Mouse (Mus musculus): ENCODE results near the gene Gm20388.

The Gm20388 gene

DNA sequence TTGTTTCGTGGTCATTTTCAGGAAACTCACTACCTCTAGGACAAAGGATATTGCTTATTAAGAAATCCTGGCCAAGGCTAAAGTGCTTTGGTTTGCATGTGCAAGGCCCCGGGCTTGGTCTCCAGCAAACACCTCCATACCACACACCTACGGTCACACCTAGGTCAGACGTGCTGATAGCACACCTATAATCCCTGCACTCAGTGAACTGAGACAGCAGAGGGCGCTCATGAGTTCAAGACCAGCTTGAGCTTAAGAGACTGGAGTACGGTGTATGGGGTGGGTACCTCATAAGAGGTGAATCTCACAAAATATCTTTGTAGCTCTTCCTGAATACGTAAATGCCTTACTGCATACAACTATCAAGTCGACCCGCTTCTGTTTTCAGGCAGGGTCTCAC, 3924.8 kb downstream of the Gm20388 start:
- DNase-seq = peak; percentile 71

DNA sequence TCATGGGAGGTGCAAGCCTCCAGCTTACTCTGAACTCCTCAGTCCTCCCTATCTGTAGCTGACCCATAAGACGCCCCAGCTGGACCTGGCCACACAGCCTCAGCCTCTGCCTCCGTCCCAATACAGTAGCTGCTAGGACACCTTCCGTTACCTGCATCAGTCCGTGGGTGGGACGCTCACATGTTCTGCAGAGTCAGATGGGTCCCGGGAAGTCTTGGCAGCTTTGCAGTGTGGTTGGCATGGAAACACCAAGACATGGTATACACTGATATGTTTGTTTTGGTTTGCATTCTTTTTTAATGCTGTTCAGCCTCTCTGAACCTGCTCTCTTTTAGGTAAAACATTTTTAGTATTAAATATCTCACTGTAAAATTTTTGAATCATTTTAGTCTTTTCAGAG, 3925.7 kb downstream of the Gm20388 start:
- no peak for DNase-seq

DNA sequence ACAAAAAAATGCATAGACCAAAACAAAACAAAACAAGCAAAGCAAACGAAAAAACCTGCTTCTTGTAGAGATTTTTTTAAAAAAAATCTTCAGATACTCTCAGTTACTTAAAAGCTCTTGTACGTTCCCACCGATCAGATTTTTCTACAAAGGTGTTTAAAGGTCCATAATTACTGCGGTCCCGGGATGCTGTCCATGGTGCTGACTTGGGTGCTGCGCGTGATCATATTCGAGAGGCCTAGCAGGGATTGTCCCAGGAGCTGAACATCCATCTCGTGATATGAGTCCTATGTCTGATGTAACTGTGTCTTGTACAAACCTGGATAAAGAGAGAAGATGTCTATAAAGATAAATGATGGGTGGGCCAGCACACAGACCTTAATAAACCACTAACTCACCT, 3927.9 kb downstream of the Gm20388 start:
- peak; percentile 28 for DNase-seq

DNA sequence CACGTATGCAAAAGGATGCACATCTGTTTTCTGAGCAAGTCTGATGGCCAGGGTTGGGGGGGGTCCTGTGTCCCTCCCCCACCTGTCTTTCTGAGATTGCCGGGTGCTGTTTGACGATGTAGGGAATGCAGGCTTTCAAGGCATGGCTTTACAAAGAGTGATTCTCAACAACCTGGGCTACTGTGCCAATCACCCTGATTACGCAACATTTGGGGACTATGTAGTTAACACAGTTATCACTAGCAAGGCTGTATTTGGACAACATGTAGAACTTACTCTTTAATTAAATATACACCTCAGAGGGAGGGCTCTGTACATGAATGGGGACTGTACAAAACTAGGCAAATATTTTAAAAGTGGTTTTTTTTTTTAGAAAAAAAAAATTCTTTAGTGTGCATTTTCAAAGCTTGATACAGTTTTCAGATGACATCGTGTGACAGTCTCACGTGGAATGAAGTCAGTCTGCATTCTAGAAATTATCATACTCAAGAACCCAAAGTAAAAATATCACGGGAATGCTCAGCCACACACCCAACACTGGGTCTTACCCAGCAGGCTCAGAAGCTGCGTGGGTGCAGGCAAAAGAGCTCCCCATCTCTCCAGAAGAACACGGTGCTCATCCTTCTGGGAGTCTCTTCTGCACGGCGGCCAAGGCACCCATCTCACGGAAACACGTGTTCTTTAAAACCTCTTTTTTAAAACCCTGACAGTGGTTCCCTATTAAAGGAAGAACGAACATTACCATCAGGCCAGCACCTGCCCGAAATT, 3930.1 kb downstream of the Gm20388 start:
- DNase-seq = no peak

DNA sequence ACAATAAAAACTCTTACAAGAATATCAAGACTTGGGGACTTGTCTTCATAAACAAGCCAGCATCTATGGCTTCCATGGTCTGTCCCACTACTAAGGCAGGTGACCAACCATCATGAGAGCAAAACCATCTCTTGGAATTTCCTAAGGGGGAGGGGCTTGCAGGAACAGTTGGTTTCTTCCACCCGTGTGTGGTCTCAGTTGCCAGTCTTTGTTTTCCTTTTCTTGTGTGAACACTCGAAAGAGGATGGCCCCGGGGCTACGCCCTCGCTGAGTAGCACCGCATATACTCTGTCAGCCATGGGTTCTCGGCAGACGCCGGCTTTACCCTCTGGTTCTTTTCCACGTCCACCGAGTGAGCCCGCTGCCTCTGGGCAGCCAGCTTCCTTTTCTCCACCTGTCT, 3931.4 kb downstream of the Gm20388 start:
- DNase-seq = no peak

DNA sequence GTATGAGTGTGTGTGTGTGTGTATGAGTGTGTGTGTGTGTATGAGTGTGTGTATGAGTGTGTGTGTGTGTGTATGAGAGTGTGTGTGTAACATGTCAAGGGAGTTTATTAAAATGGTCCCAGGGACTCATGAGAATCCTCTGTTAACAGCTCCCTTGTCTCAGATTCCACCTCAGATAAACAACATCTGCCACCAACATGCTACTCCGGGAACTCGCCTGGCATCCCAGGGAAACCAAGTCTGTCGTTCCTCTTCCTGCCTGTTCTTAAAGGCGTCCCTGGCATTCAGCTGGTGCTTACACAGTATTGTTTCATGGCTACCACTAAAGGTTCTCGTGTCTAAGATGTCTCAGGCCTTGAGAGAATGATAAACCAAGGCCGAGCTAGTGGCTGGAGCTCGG, 3933.7 kb downstream of the Gm20388 start:
- DNase-seq = no peak

DNA sequence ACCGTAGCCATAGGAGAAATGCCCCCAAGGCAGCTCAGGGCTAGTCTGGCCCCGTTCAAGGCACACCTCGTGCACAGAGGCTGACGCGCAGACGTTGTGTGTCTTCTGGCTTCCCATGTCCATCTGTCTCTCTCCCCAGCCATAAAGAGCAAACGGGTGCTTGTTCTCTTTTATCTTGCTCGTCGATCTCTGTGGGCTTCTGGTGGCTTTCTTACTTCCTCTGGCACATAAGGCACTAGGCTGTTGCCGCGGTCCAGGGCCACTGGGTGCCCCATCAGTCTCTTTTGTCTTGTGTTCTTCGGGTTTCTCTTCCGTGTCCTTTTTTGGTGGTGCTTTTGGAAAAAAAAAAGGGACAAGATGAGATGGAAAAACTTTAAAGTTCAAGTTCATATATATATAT, 3934.5 kb downstream of the Gm20388 start:
- DNase-seq = no peak

DNA sequence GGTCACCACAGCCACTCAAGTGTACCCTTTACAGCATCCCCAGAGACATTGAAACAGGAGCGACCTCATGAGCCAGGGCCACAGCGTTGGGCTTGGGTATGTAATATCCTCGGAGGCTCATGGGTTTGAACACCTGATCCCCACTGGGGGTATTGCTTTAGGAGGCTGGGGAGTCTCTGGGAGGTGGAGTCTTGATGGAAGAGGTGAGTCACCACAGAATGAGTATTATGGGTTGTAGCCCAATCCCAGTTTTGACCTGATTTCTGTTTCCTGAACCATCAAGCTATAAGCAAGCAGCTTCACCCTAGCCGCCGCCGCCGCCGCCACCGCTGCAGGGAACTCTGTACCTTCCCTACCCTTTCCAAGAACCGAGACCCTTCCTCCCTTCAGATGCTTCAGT, 3935.3 kb downstream of the Gm20388 start:
- DNase-seq = no peak

DNA sequence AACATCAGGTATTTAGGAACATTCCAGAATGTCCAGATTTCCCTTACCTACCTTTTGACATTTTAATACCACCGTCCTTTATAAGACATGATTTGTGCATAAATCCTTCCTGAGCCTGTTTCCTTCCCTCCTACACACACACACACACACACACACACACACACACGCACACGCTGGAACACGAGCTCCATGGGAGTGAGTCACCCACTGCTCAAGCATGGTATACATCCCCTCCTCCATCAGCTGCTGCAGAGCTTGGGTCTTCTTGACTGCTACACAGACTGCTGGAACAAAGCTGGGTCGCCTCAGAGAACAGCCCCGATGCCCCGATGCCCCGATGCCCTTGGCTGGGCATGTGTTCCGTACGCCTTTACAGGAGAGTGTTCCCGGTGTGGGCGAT, 3935.9 kb downstream of the Gm20388 start:
- no peak for DNase-seq

DNA sequence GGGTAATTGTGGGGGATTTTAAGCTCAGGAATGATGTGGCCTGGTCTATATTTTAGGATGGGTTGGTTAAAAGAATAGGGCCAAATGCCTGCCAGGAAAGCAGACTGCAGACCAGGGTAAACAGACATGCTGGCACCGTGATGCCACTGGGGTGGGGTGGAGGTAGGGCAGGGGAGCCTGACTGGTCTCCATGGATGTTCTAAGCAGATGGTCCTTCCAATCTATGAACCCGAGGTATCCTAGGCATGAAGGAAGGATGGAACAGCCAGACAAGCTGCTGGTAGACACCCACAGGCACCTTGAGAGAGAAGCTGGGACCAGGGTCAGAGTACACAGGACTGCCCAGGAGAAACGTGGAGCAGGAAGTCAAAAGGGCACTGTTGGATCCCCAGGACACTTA, 3936.9 kb downstream of the Gm20388 start:
- DNase-seq = no peak

DNA sequence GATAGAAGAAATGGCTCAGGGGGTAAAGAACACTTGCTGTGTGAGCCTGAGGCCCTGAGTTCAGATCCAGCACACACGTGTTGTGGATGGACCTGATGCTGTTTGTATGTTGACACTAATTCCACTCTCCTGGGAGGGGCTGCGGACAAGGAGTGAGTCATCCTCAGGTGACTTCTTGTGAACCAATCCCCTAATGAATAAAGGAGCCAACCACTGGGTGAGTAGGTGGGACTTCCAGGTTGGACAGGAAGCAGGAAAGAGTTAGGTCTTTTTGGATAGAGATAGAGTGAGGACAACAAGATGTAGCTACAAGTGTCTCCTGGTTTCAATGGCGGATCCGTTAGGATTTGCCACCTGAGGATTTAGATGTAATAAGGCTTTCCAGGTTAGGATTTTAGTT, 3938.7 kb downstream of the Gm20388 start:
- no peak for DNase-seq

DNA sequence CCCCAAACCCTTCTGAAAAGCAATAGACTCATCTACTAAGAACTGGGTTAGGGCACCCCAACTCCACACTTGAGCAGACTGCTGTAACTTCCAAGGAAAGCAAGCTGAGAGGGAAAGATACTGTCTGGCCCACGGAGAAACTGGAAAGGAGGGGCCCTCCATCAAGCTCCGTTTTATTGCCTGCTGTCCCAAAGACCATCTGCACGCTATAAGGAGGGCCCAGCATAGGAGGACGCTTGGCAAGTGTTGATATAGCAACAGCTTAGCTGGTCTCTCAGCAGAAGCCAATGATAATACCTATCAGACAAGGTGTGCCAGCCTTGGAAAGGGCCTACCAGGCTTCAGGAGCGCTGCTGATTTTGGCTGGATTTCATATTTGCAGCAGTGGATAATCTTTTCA, 3940.9 kb downstream of the Gm20388 start:
- DNase-seq = no peak

DNA sequence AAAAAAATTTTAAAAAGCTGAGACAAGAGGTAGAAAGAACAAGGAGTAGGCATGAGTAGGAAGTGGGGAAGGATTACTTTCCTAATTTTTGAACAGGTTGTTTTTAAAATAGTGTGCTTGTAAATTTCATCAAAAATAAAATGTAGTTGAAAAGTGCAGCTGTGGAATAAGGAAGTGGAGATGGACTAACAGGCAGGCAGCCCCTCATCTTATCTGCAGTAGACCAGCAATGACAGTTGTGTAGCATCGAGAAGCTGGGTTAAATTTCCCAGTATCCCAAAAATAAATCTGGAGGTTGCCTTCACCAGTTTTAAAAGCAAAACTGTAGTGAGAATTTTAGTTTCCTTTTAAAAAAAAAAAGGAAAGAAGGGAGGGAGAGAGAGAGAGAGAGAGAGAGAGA, 3943.6 kb downstream of the Gm20388 start:
- no peak for DNase-seq

DNA sequence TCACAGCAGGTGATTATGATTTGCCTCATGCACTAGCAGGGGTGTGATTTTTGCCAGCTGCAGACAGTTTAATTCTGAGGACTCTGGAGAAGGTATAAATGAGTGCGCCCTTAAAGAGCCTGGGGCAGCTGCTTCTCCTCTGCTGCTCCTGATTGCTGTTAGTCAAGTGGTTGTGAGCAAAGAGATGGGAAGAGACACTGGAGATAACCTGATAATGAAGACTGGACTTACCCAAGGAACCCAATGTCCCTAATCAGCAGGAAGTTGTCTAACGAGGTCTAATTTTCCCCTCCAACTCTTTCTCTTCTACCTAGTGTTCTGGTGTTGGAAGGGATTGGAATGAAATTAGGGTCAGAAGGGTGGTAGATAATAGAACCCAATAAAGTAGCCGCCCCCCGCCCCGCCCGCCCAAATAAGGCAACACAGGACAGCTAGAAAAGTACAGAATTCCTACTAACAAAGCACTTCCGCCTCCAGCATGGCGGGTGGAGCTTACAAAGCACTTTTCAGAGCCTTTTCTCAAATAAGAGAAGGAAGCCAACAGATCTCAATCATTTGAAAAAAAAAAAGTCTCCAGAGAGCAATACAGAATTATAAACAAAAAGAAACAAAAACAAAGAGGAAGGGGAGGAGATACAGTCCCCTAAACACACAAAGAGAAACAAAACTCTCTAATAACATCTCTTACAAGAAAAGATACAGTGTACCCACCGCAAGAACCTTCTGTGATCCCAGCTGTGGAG, 3944.3 kb downstream of the Gm20388 start:
- no peak for DNase-seq

DNA sequence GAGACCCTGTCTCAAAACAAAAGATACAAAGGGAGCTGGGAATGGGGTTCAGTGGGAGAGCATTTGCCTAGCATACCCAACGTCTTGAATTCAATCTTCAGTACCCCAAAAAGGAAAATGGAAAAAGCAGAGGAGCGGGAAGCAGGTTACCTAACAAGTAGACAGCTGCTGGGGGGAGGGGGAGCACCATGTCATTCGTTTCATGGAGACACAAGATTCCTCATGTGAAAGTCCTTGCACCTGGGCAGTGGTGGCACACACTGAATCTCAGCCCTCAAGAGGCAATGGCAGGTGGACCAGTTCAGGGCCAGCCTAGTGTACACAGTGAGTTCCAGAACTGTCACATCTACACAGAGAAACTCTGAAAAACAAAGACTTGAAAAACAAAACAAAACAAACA, 3946.7 kb downstream of the Gm20388 start:
- DNase-seq = no peak

DNA sequence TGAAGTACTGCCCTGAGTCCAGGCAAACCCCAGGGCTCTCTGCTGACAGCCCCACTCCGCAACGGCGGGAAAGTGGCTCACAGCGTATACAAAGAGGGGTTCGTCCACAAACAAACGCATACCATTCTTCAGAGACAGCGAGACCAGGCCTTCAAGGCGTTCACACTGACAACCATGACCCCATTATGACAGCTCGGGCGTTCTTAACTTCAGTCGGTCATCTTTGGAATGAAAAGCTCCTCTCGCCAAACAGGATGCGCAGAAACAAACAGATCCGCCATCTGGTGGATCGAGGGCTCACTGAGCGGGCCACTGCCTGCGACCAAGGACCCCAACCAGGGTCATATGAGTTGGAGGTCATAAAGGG, 3947.9 kb downstream of the Gm20388 start:
- DNase-seq = peak; percentile 7

DNA sequence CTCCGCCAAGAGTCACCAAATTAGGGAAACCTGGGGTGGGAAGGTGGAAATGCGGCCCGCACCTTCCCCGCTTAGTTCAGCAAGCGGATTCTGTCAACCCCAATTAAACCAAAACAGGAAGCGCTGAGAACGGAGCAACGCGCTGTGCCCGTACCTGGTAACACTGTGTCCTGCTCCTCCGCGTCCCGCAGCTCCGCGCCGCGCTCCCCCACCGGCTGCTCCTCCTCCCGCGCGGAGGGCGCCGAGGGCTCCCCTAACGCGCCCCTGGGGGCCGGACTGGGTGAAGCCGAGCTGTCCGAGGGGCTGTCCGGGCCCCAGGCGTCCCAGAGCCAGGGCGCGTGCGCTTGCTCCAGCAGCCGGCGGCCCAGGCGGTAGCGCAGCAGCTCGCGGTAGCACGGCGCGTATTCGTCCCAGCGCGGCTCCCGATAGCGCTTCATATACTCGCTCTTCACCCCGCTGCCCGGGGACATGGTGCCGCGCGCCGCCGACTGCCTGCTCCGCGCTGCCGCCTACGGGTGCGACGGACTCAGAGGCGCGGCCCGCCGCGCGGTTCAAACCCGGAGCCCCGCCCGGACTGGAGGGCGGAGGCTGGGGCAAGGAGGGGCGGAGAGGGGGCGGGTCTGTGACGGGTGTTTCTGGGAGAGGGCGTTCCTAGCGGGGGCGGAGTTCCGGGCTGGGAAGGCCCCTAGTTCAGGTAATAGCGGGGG, 3948.5 kb downstream of the Gm20388 start:
- peak; percentile 92 for DNase-seq

DNA sequence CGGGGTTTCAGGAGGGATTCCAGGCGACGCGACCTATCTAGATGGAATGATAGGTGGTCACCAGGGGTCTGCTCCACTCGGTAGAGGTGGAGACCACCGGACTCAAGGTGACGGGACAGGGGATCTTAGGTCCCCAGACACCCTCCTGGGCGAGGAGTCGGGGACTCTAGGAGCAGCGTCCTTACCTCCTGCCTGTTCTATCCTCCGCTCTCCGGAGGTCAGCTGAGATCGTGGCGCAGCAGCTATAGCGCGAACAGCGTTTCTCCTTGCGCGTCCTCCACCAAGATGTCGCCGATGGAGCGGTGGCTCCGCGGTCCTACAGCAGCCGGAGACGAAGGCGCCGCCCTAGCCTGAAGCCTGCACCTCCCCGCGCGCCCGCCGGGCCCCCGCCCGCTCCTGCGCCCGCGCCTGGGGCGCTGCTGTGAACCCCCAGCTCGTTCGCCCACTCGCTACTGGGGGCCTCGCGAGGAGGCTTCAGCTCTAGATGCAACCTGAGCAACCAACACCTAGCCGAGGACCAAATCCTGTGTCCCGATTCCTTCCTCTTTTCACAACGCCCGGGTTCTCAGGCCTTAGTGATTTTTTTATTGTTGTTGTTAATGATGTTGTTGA, 3949.1 kb downstream of the Gm20388 start, which contains the start of gene Ccsap:
TSS of gene Ccsap (minus strand) at position 562 of the 612 bp plus-strand sequence.
- peak; percentile 41 for DNase-seq

DNA sequence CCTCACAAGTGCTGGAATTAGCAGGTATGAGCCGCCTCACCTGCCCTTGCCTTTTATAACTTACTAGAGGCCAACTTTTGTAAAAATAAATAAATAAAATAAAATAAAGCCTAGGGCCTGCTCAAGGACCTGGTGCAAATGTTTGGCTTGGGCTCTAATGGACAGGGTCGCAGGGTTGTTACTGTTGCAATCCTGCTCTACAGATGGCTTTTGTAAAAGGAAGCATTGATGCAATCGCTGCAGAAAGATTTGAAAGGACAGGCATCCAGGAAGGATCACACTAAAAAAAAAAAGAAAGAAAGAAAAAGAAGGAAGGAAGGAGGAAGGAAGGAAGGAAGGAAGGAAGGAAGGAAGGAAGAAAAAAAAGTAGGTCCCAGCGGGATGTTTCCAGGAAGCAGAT, 3949.7 kb downstream of the Gm20388 start:
- no peak for DNase-seq

DNA sequence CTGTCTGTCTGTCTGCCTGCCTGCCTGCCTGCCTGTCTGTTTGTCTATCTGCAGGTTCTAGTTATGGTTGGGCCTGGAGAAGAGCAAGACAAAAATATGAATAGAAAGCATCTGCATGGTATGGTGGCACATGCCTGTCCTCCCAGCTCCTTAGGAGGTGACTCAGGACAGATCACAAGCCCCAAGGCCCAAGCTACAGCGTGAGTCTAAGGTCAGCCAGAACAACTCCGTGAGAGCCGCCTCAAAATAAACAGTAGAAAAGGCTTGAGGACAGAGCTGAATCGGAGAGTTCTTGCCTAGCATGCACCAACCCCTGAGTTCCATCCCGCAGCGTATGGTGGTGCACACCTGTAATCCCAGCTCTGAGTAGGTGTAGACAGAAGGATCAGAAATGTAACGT, 3955.1 kb downstream of the Gm20388 start:
- no peak for DNase-seq

DNA sequence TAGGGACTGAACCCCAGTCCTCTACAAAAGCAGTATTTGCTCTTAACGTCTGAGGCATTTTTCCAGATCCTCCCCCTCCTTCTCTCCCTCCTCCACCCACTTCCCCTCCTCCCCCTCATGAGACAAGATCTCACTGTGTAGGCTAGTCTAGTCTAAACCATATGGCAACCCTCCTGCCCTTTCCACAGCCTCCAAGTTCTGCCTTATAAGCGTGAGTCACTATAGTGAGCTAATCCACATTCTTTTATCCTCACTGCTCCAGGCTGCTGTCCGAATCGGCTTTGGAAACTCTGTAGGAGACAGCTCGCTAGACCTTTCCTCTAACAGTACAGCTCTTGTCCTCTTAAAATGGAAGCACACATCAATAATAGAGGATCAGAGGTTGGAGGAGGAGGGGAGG, 3956.3 kb downstream of the Gm20388 start:
- no peak for DNase-seq

DNA sequence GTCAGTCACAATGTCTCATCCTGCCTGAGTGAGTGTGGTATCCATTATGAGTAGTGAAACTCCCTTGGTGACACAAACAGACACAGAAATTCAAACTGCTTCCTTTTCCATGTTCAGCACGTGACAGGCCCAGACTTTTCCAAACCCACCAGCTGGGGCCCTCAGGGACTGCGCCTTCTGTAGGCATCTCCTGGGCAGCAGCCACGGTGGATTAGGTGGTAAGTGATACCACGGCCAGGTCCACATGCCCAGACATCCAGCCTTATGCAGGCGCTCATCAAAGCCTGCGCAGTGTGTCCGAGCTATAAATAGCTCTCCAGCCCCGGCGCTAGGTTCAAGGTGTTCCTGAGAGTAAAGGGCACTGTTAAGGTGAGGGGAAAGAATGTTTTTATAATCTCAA, 3961.4 kb downstream of the Gm20388 start:
- no peak for DNase-seq

DNA sequence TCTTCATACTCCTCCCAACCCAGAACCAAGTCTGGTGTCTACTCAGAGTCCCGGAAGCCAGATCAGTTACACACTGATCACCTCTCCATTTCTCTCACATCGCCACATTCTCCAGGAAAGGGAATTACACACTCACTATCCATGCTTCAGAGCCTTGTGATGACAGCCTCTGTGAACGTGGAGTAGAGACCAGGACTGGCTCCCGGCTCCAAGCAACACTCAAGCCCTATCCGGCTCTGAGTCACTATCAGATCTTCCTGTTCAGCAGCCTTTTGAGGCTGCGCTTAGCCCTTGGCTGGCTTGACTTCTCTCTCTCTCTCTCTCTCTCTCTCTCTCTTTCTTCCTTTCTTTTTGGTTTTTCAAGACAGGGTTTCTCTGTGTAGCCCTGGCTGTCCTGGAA, 3962.7 kb downstream of the Gm20388 start:
- no peak for DNase-seq

DNA sequence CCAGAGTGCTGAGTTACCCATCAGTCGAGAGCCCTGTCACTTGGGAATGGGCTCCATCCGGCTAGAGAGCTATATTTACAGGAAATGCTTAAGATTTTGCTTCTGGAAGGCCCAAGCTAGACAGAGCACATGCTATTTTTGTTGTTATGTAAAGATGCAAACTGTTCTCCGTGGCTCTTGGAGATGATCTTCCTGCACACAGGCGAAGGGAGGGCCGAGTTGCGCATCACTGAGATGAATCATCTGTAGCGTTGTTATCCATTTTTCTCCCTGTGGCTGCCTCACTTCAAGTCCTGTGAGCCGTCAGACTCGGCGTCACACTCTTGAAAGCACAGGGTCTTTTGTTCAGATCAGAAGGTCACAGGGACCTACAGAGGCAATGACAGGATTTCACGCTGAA, 3963.7 kb downstream of the Gm20388 start:
- no peak for DNase-seq
